Mouse (Mus musculus): ENCODE measurements at regions not wholly inside any gene's neighbourhood (a gene's known extent, or its start where the extent isn't known, plus 50 kb on each side); places are given as distances from the start of the nearest gene placed in this dataset.
"Not testable (repeated sequence)": the region's sequence is repeated elsewhere in the genome, so short reads cannot be mapped to it uniquely, and the experiment has no call there.

GRCm38 (mm10) chr12:56064183-56064582, 228.1 kb downstream of the Brms1l start:
- no peak for DNase-seq (ENCODE audit: low spot score in 2 of 2)

- no peak for DNase-seq (ENCODE audit: low spot score in 2 of 2)
Observed at GRCm38 (mm10) chr12:56058876-56059275, 222.8 kb downstream of the Brms1l start.

GRCm38 (mm10) chr12:56058463-56058862, 222.3 kb downstream of the Brms1l start:
- DNase-seq (ENCODE audit: low spot score in 2 of 2), result peak; percentile 89

DNA sequence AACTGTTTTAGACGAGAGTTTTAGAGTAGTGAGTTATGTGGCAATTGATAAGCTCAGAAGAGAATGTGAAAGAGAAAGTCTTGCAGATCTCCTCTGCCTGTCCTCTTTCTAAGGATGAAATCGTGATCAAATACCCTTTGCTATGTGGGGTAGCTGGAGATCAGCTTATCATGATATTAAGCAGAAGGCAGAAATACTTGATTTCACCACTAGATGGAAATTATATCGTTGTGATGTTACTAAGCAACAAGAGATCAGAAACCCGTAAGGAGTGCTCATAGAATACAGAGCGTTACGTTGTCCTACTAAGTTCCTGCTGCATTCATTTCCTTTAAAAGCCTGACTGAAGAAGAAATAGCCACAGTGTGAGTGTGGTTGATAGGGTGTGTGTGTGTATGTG, 219.3 kb downstream of the Brms1l start:
- DNase-seq (ENCODE audit: low spot score in 2 of 2), result no peak

- DNase-seq (ENCODE audit: low spot score in 2 of 2), result no peak
Observed at GRCm38 (mm10) chr12:56046050-56046449, 209.9 kb downstream of the Brms1l start.

GRCm38 (mm10) chr12:56020954-56021514, 184.9 kb downstream of the Brms1l start:
- DNase-seq (ENCODE audit: low spot score in 2 of 2), result no peak

GRCm38 (mm10) chr12:56020547-56020946, 184.4 kb downstream of the Brms1l start:
- DNase-seq (ENCODE audit: low spot score in 2 of 2), result no peak

- no peak for DNase-seq (ENCODE audit: low spot score in 2 of 2)
Observed at GRCm38 (mm10) chr12:56009976-56010375, 173.9 kb downstream of the Brms1l start.

DNA sequence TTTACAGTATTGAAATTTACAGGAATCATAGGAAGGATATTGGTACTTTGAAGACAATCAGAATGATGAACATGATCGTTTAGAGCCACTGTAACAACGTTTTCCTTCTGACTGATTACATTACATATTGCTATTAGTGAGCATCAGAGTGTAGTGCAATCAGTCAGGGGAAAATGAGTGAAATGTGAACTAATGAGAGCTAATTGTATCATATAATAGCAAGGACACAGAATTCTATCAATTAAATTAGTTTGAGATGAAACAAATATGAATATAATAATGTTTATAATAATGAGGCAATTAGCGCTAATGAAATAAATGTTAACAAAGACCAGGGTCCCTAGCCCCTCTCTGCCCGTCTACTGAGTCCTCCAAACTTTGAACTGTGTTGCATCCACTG, 169.7 kb downstream of the Brms1l start:
- DNase-seq (ENCODE audit: low spot score in 2 of 2), result no peak

- no peak for DNase-seq (ENCODE audit: low spot score in 2 of 2)
Observed at GRCm38 (mm10) chr12:56005321-56005720, 169.2 kb downstream of the Brms1l start.

DNA sequence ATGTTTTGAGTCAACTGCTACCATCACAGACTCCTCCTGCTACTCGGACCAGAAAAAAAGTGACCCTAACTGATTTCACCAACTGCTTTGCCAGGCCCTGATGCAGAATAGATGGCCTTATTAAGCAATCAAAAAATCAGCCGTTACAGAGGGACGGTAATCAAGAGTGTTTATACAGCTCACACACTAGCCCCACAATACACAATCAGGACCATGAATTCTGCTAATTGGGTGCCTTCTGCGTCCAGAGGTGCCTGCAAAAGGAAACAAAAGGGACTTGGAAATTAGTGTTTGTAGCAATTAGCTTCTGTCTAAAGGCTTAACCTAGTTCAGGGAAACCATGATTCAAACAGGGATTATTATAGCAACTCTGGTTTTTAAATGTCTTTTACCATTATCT, 168.4 kb downstream of the Brms1l start:
- no peak for DNase-seq (ENCODE audit: low spot score in 2 of 2)

GRCm38 (mm10) chr12:56003561-56003960, 167.4 kb downstream of the Brms1l start:
- no peak for DNase-seq (ENCODE audit: low spot score in 2 of 2)

DNA sequence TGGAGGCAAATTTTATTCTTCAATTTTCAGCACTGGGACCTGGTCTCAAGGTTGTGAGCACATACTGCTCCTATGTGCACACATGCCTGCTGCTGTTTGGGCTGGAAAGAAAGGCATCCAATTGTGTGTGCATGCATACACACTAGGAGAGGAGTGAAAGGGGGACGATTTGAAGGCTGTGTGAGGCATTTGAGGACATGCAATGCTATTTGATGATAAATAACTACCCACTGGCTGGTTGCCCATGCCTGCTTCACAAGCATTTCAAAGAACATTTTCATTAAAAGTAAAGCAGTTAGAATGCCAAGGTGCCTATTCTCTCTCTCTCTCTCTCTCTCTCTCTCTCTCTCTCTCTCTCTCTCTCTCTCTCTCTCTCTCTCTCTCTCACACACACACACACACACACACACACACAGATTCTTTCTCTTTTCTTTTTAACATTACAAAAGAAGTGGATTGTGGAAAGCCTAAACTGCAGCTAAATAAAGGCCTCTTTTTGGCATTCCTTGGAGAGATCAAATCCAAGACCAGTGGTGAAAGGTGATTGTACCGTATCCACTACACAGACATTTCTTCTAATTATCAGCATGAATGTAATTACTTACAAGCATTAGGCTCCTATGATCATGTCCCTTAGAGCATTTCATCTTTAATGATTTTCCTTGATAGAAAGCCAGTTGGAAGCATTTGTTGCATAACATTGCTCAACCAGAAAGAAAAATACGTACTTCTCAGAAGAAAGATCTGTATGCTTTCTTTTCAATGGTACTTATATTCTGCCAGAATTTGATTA, 160.7 kb downstream of the Brms1l start:
- DNase-seq (ENCODE audit: low spot score in 2 of 2), result peak in 1 of 2 experiments; percentile 13

DNA sequence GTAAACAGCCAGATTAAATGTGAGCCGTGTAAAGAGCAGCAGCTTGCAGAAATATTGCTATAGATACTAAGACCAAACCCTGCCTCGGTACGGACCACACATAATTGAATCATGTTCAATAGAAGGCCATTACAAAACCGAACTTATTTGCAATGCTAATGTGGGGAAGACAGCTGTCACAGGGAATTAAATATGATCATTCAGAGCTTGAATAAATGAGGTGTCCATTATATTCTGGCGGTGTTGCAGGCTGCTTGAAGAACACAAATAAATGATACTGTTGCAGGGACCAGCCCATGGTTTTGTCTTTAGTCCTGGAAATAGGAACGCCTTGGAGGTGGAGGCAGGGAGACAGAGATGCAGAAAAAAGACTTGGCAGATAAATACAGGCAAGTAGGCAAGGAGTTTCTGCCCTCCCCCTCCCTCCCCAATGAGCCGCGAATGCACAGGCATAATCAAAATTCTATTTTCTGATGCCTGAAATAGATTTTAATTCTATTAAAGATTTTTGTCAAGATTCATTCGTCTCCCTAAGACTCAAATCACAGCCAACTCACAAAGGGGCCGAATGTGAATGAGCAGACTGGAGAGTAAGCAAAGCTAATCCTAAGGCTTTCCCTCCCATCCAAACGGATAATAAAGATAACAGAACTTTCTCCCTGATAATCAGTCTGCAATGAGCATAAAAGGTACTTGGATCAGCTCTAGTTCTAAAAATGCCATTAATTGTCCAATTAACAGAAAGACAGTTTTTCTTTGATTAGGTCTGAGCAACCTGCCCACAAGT, 147.6 kb downstream of the Brms1l start:
- peak in 1 of 2 experiments; percentile 36 for DNase-seq (ENCODE audit: low spot score in 2 of 2)

DNA sequence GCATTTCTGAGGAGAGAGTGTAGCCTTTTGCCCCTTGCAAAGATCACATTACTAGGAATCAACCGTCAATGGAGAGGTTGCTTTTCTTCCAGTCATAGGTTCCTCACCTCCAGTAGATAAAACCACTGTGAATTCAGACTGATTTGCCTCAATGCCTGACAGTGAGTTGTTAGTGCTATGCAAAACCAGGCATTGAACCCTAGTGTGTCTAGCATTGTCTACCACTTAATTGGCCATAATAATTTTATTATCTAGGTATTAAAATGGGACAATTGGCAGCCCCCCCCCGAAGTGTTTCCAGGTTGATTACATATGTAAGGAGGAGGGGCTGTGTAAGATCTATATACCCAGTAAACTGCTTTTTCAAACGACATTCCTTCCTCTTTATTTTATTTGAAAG, 147.0 kb downstream of the Brms1l start:
- no peak for DNase-seq (ENCODE audit: low spot score in 2 of 2)

- DNase-seq (ENCODE audit: low spot score in 2 of 2), result no peak
Observed at GRCm38 (mm10) chr12:55974262-55974661, 138.1 kb downstream of the Brms1l start.

DNA sequence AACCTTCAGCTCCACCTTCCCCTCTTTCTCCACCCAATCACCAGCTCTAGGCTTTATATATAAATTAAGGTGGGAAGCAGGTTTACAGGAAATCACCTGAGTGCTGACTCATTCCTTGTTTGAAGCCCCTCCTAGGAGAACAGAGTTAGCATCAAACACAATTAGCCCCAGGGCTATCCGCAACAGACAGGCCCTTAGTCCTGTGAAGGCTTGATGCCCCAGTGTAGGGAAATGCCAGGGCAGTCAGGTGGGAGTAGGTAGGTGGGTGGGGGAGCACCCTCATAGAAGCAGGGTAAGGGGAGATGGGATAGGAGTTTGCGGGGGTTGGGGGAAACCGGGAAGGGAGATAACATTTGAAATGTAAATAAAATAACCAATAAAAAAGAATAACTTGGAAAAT, 123.2 kb downstream of the Brms1l start:
- DNase-seq (ENCODE audit: low spot score in 2 of 2), result not testable (repeated sequence)

DNA sequence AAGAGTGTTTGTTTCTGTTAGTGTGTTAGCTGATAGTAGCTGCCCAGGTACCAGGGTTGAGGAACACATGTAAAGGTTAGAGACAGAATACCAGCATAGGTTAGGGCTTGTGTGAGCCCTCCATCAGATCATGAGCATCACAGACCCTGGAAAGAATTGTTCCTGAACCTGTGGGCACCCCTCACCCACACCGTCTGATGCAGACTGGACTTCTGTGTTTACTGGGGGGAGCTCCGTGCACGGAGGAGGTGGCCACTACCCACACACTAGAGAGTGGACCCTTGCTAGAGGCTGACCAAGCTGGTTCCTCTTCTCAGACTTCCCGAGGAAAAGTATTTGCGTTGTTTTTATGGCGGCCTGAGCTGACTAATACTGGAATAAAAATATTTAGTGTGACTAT, 104.4 kb downstream of the Brms1l start:
- no peak for DNase-seq (ENCODE audit: low spot score in 2 of 2)

GRCm38 (mm10) chr12:55939281-55940142, 103.4 kb downstream of the Brms1l start:
- DNase-seq (ENCODE audit: low spot score in 2 of 2), result peak in 1 of 2 experiments; percentile 33

DNA sequence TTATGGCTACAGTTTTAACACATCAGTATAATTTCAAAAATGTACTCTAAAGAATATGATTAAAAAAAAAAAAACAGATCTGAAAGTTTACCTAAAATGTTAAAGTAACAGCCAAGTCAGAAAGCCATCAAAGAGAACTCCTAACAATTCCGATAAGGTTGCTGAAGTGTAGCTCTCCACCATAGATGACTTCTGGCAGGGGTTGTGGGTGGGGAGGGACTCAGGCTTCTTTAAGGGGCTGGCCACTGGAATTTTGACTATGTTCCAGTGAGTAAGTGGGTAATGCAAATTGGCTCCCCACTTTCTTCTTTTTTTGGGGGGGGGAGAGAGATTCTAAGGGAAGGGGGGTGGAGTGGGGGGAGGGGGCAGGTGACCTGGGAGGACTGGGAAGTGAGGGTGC, 98.0 kb downstream of the Brms1l start:
- no peak for DNase-seq (ENCODE audit: low spot score in 2 of 2)

DNA sequence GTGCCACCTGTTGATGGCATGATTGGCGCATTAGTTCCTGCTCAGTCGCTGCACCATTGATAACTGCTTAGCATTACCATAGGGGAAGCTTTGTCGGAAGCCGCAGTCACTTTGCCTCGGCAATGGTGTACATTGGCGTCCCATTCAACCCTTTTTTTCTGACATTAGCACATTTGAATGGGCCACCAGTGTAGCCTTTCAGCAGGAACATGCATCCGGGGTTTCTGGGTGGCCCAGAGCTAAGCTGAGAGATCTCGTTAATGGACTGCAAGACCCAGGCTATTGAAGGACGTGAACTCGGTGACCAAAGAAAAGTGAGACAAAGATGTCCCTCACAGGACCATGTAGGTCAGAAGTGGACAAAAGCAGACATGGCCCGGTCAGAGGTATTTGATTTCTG, 97.3 kb downstream of the Brms1l start:
- no peak for DNase-seq (ENCODE audit: low spot score in 2 of 2)

Data from layer of hippocampus, postnatal 14 days (tissue).